Mouse (Mus musculus) bone marrow macrophage, adult 2 months (primary cell): ENCODE measurements around the gene Rfx1.

Experiments used
- CTCF ChIP-seq: IDR thresholded peaks from 2 replicates; pipeline ENCODE4 v1.5.1; 2012; ENCODE audit warnings: low read depth, mild to moderate bottlenecking, low read length, moderate library complexity
- POLR2A ChIP-seq: IDR thresholded peaks from 2 replicates; pipeline ENCODE4 v1.6.1; 2012; ENCODE audit warnings: mild to moderate bottlenecking, low read depth, low read length, borderline replicate concordance

- no peak for TF ChIP-seq POLR2A
- TF ChIP-seq CTCF: no peak
Observed at GRCm38 (mm10) chr8:84023085-84023484, 43.5 kb upstream of the Rfx1 start.
